Mouse (Mus musculus): ENCODE measurements at regions not wholly inside any gene's neighbourhood (a gene's known extent, or its start where the extent isn't known, plus 50 kb on each side); places are given as distances from the start of the nearest gene placed in this dataset.

DNA sequence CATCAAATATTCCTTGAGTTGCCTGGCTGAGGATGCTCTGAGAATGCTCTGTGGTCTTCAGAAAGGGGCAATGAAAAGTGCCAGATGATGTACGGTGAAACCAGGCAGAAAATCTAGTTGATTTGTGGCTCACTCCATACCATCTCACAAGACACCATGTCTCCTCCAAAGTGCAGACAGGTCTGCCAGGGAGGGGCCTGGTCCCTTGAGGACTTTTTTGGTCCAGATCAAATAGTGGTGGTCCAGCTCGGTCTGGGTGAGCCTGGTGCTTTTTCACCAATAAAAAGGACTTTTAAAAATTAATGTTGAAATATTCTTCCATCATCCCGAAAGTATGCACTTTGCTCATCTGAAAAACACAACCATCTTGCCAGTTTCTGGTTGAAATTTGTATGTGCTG lies 224.2 kb downstream of the Cog6 start:
- H3K4me2 ChIP-seq, result no peak overlapping the region
- H3K4me1 ChIP-seq, result no peaks in the 10 kb centered on the region
- ATAC-seq (replicated peaks), result no peak
- no peak overlapping the region for H3K9ac ChIP-seq
- H3K27ac ChIP-seq, result no peak overlapping the region
- no peaks in the 10 kb centered on the region for H3K9me3 ChIP-seq
- H3K36me3 ChIP-seq (replicated peaks), result no peaks in the 10 kb centered on the region
- 86% methylated on average over 3 of the region's 3 CpGs for WGBS
- no peaks in the 10 kb centered on the region for H3K27me3 ChIP-seq (replicated peaks)
- no peak overlapping the region for H3K4me3 ChIP-seq

DNA sequence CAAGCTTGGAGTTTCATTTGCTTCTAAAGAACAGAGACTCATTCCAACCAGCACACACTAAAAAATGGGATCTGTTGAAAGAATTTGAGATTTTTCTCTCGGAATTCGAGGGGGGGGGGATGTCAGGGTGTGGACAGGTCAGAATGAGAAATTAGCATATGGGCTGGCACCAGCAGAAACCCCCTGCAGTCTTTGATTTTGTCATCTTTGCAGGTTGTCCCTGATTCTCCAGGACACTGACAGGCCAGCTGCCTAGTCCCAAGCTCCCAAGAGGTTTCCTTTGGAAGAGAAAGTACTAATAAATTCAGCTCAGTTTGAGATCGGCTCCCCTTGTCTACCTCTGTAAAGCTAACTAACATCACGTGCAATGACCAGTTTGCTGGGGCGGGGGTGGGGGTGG lies 224.9 kb downstream of the Cog6 start:
- no peaks in the 10 kb centered on the region for H3K27me3 ChIP-seq (replicated peaks)
- no peak overlapping the region for H3K4me2 ChIP-seq
- no peaks in the 10 kb centered on the region for H3K36me3 ChIP-seq (replicated peaks)
- no peak overlapping the region for H3K27ac ChIP-seq
- H3K9ac ChIP-seq, result no peak overlapping the region
- WGBS, result 34% methylated on average over 5 of the region's 5 CpGs
- no peaks in the 10 kb centered on the region for H3K4me1 ChIP-seq
- ATAC-seq (replicated peaks), result no peak
- no peak overlapping the region for H3K4me3 ChIP-seq
- H3K9me3 ChIP-seq, result no peaks in the 10 kb centered on the region

DNA sequence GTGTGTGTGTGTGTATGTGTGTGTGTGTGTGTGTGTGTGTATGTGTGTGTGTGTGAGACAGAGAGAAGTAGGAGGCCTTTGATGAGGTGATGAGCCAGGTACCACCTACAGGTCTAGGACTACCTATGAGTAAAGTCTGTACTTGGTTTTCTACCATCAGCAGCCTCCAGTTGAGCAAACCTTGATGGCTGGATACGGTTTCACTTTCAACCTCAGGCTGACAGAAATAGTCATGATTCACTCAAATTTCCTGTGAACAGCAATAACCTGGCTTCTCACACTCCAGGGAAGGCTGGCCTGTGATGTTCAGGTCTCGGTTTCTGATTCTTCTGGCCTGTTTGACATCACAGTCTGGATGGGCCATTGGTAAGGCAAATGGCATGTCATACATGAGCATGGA lies 226.1 kb downstream of the Cog6 start:
- Histone ChIP-seq H3K4me1 (no peaks in the 10 kb centered on the region), H3K9ac (no peak overlapping the region), H3K4me3 (no peak overlapping the region), H3K27me3 (replicated peaks) (no peaks in the 10 kb centered on the region), H3K9me3 (no peaks in the 10 kb centered on the region), H3K36me3 (replicated peaks) (no peaks in the 10 kb centered on the region), H3K27ac (no peak overlapping the region), H3K4me2 (no peak overlapping the region)
- ATAC-seq (replicated peaks), result no peak
- 93% methylated on average over 2 of the region's 2 CpGs for WGBS

DNA sequence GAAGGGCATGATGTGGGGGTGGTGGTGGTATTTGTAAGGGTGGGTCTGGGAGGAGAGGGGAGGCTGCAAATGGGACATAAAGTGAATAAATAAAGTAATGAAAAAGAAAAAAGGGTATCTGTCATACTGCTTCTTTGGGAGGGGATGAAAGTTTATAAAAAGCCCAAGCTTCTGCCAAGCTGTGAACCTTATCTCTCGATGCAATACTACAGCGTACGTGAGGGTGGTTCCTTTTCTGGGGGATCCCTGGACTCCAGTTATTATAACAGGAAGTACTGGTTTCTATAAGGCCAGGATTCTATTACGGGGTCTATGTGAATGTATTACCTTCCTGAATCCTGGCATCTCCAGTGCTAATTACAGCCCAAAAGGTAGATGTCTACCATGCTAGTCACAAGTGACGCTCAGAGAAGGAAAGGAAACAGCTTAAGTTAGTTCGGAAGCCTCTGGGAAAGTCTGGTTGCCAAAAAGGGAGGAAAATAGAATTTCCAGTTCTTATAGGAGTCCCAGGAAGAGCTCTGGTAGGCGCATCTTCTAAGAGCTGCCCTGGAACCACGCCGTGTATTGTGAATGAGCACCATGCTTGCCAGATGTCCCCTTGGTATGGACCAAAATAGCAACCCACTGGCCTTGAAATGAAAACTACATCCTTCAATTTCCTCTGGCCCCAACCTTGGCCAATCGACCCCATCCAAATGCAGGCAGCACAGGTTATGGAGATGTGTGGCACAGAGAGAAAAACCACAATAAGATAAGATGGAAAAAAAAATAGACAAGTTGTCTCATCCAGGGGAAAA lies 228.9 kb downstream of the Cog6 start:
- no peak overlapping the region for H3K4me3 ChIP-seq
- no peaks in the 10 kb centered on the region for H3K36me3 ChIP-seq (replicated peaks)
- no peaks in the 10 kb centered on the region for H3K27me3 ChIP-seq (replicated peaks)
- no peak overlapping the region for H3K27ac ChIP-seq
- no peak overlapping the region for H3K9ac ChIP-seq
- no peaks in the 10 kb centered on the region for H3K4me1 ChIP-seq
- H3K9me3 ChIP-seq, result no peaks in the 10 kb centered on the region
- no peak overlapping the region for H3K4me2 ChIP-seq
- WGBS, result 97% methylated on average over 10 of the region's 10 CpGs
- ATAC-seq (replicated peaks), result no peak

DNA sequence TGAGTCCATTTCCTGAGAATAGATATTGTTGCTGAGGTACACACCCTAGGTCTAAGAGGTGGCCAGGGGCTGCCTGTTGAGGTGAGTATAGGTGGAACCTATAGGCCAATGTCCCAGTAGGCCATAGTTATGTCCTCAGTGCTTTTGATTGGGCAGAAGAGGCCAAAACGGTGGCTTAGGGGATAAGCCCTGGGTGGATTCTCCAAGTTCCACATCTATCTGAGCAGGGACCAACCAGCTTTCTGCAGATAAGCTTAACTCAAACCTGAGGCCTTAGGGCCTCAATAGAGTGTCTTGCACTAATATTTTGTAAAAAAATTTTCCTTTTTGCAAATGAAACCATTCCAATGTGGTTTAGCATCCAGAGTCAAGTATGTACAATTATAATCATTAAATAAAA lies 231.4 kb downstream of the Cog6 start:
- ATAC-seq (replicated peaks), result no peak
- H3K36me3 ChIP-seq (replicated peaks), result no peaks in the 10 kb centered on the region

DNA sequence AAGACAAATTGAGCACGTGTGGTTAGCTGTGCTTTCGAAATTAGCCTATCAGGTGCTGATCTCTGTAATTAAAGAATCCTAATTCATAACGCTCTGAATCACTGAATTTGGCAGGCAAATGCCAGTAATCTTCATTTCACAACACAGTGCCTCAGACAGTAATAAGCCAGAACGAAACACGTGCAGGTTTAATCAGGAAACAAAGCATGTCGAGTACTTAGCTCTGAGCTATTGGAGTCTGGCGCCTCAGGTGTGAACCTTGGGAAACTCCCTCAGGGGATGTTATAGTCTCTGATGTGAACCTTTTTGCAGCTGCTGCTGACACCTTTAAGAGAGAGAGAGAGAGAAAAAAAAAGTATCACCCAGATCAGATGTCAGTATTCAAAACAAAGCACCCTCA lies 232.6 kb downstream of the Cog6 start:
- Histone ChIP-seq H3K4me3 (no peak overlapping the region), H3K4me1 (no peaks in the 10 kb centered on the region), H3K9ac (no peak overlapping the region), H3K36me3 (replicated peaks) (no peaks in the 10 kb centered on the region), H3K27me3 (replicated peaks) (no peaks in the 10 kb centered on the region), H3K27ac (no peak overlapping the region), H3K9me3 (no peaks in the 10 kb centered on the region), H3K4me2 (no peak overlapping the region)
- peak; percentile 73; the same call in 1 of the 2 replicates for ATAC-seq (replicated peaks)
- 43% methylated on average over 7 of the region's 7 CpGs for WGBS

More for the DNA sequence above, 231.4 kb downstream of the Cog6 start:
- Histone ChIP-seq H3K4me2 (no peak overlapping the region), H3K4me1 (no peaks in the 10 kb centered on the region), H3K27ac (no peak overlapping the region), H3K9ac (no peak overlapping the region), H3K27me3 (replicated peaks) (no peaks in the 10 kb centered on the region), H3K9me3 (no peaks in the 10 kb centered on the region), H3K4me3 (no peak overlapping the region)
- WGBS, result 62% methylated on average over 1 of the region's 1 CpGs

DNA sequence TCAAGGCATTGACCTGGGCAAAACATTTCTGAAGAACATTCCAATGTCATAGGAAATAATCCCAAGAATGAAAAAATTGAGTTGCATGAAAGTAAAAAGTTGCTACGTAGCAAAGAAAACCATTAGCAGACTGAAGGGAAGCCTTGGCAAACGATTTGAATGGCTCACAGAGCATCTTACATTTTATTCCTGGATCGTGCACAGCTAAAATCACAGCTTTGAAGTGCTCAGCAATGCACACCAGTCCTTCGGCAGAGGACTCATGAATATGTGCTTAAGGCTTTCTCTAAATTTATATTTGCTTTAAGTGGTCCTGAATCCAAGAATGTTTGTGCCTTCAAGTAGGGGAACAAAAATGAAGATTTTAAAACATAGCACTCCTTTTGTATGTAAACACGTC lies 234.5 kb downstream of the Cog6 start:
- ATAC-seq (replicated peaks), result no peak
- no peak overlapping the region for H3K4me3 ChIP-seq
- no peaks in the 10 kb centered on the region for H3K36me3 ChIP-seq (replicated peaks)
- H3K27ac ChIP-seq, result no peak overlapping the region
- H3K4me1 ChIP-seq, result no peaks in the 10 kb centered on the region
- H3K4me2 ChIP-seq, result no peak overlapping the region
- H3K9ac ChIP-seq, result no peak overlapping the region
- no peaks in the 10 kb centered on the region for H3K27me3 ChIP-seq (replicated peaks)
- no peaks in the 10 kb centered on the region for H3K9me3 ChIP-seq
- 78% methylated on average over 5 of the region's 5 CpGs for WGBS

DNA sequence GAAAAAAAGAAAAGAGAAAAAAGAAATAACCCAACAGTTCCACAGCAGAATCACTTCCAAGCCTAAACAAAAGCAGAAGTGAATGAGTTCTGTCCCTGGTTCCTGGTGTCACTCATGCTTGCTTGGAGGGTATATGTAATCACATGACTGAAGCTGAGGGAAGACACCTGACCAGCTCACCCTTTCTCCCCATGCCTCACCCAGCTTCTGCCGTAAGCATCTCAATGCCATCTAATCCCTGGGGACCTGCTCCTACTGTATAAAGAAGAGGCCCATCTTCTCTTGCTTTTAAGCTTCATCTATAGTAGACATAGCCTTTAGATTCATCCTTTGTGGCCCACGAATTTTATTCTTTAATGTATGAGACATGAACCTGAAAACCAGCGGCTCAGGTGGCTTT lies 235.5 kb downstream of the Cog6 start:
- Histone ChIP-seq H3K27me3 (replicated peaks) (no peaks in the 10 kb centered on the region), H3K9ac (no peak overlapping the region), H3K4me1 (no peaks in the 10 kb centered on the region), H3K9me3 (no peaks in the 10 kb centered on the region), H3K36me3 (replicated peaks) (no peaks in the 10 kb centered on the region), H3K4me2 (no peak overlapping the region), H3K27ac (no peak overlapping the region), H3K4me3 (no peak overlapping the region)
- ATAC-seq (replicated peaks), result no peak
- WGBS, result 91% methylated on average over 3 of the region's 3 CpGs

DNA sequence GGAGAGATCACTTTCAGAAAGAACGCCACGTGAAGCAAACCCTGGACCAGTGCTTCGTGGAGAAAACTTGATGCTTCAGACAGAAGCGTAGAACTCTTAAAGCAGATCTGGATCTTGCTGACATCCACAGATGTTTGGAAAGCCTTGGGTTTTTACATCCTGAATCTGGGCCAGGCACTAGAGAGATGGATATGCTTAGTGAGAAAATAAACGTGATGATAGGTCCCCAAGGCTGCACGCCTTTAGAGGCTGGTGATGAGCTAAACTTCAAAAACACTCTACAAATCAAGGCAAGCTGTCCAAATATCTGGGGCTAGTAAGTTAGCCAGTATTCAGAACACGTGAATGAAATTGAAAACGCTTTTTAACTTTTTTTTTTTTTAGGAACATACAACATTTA lies 236.7 kb downstream of the Cog6 start:
- H3K27ac ChIP-seq, result no peak overlapping the region
- no peaks in the 10 kb centered on the region for H3K36me3 ChIP-seq (replicated peaks)
- H3K4me1 ChIP-seq, result no peaks in the 10 kb centered on the region
- H3K4me2 ChIP-seq, result no peak overlapping the region
- ATAC-seq (replicated peaks), result no peak
- WGBS, result 90% methylated on average over 8 of the region's 8 CpGs
- no peak overlapping the region for H3K4me3 ChIP-seq
- H3K27me3 ChIP-seq (replicated peaks), result no peaks in the 10 kb centered on the region
- H3K9me3 ChIP-seq, result no peaks in the 10 kb centered on the region
- no peak overlapping the region for H3K9ac ChIP-seq

DNA sequence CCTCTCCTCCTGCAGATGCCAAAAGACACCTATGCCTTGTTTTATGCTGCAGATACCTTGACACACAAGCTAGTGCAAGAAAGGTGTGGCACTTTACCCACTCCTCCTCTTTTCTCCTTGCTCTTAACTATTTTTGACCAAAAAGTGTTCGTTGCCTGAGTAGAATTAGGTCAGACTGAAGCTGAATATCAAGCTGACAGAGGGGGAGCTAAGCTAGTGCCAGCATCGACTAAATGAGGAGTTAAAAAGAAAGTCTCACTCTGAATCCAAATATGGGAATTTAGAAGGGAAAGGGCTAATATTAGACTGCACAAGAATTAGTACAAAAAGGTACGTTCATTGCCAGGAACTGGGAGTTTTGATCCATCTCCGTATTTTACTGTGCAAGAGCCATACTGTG lies 241.2 kb downstream of the Cog6 start:
- H3K4me1 ChIP-seq, result no peaks in the 10 kb centered on the region
- H3K36me3 ChIP-seq (replicated peaks), result no peaks in the 10 kb centered on the region
- no peak for ATAC-seq (replicated peaks)
- no peaks in the 10 kb centered on the region for H3K27me3 ChIP-seq (replicated peaks)
- H3K4me3 ChIP-seq, result no peak overlapping the region
- no peak overlapping the region for H3K9ac ChIP-seq
- 77% methylated on average over 4 of the region's 4 CpGs for WGBS
- no peak overlapping the region for H3K4me2 ChIP-seq
- H3K9me3 ChIP-seq, result no peaks in the 10 kb centered on the region
- H3K27ac ChIP-seq, result no peak overlapping the region

DNA sequence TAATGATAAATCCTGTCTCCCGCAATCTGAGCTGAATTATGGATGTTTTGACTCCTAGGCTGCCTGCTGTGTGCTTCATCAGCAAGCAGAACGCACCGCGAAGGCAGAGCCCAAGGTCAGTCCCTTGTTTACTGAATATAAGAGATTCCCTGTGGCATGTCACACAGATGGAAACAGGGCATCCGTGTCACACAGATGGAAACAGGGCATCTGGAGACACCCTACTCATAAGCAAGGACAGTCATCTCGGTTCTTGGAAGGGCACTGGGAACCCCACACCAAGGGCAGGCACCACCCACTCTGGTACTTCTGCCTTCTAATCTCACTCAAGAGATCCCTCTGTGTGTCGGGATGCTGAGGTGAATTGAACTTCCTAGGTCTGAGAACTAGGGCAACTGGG lies 241.9 kb downstream of the Cog6 start:
- no peaks in the 10 kb centered on the region for H3K4me1 ChIP-seq
- H3K9me3 ChIP-seq, result no peaks in the 10 kb centered on the region
- no peaks in the 10 kb centered on the region for H3K27me3 ChIP-seq (replicated peaks)
- no peak overlapping the region for H3K4me3 ChIP-seq
- H3K27ac ChIP-seq, result no peak overlapping the region
- H3K36me3 ChIP-seq (replicated peaks), result no peaks in the 10 kb centered on the region
- H3K4me2 ChIP-seq, result no peak overlapping the region
- no peak for ATAC-seq (replicated peaks)
- H3K9ac ChIP-seq, result no peak overlapping the region
- WGBS, result 52% methylated on average over 7 of the region's 7 CpGs

DNA sequence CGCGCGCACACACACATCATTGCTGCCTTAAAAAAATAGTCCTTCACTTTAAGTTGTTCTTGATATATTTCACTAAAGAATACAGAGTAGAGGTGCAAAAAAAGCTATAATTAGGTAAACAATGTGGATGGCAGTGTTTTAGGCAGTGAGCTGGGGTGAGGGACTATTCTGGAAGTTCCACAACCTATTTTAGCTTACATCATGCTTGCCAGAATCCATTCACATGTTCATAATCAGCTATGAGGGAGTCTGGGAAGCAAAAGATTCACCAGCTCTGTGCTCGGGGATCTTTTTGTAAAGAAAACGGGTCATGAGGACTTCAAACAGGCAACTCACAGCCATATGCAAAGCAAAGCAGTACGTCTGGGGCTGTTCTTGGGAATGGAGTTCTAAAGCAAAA lies 242.3 kb downstream of the Cog6 start:
- WGBS, result 75% methylated on average over 6 of the region's 6 CpGs
- no peak overlapping the region for H3K4me3 ChIP-seq
- no peaks in the 10 kb centered on the region for H3K9me3 ChIP-seq
- H3K27ac ChIP-seq, result no peak overlapping the region
- no peak overlapping the region for H3K9ac ChIP-seq
- H3K4me2 ChIP-seq, result no peak overlapping the region
- no peaks in the 10 kb centered on the region for H3K4me1 ChIP-seq
- H3K27me3 ChIP-seq (replicated peaks), result no peaks in the 10 kb centered on the region
- no peaks in the 10 kb centered on the region for H3K36me3 ChIP-seq (replicated peaks)
- ATAC-seq (replicated peaks), result no peak

DNA sequence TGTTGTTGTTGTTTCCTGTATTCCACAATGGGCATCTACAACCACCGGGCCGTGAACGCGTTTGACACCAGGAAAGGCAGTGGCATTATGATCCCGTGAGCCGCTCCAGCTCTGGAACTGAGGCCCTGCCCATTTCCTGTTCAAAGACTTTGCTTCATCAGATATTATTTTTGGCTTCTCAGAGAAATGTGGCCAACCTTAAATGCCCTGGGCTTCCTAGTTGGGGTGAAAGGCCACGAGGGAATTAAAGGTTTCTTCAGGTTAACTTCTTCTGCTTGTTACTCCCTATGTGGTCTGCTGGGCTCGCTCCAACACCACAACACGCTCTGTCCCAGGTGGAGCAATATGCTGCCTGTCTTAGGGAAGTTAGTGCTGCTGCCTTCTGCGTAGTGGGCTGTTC lies 249.8 kb downstream of the Cog6 start:
- Histone ChIP-seq H3K4me2 (no peak overlapping the region), H3K36me3 (replicated peaks) (no peaks in the 10 kb centered on the region), H3K27ac (no peak overlapping the region), H3K9me3 (no peaks in the 10 kb centered on the region), H3K9ac (no peak overlapping the region), H3K27me3 (replicated peaks) (no peaks in the 10 kb centered on the region), H3K4me3 (no peak overlapping the region), H3K4me1 (no peaks in the 10 kb centered on the region)
- 84% methylated on average over 10 of the region's 10 CpGs for WGBS
- ATAC-seq (replicated peaks), result no peak

Measured in midbrain, embryonic 15.5 days (tissue).